Mouse (Mus musculus): ENCODE results near the gene 4930583I09Rik.

4930583I09Rik gene

DNA sequence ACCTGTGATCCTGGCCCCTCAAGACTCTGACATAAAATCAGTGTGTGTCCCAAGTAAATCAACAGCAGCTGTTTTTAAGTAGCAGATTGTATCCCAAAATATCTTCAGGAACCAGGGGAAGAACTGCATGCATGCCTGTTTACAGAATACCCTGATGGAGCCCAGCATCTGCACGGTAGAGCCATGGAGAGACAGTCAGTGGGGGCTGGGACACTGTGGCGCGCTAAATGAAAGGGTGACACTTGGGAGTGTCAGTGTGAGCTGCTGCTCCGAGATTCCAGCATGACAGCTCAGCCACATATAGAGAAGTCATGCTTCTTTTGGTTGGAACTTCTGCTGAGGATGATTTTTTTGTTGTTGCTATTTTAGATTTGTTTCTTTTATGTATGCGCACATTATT lies 43.2 kb downstream of the 4930583I09Rik start:
- DNase-seq, result no peak

DNA sequence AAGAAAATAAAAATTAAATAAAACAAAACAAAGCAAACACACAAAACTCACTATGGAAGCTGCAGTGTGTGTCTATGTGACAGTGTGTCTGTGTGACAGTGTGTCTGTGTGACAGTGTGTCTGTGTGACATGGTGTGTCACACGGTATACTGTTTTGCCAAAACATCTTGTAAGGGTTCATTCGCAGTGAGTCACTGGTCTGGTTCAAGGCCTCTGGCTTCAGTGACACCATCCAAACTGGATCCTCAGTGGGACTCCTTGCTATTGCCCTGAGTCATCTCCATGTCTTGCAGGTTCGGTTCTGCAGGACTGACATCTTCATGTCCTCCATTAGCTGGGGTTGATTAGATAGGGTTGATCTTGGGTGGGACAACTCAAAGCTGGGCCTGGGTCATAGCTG lies 43.8 kb downstream of the 4930583I09Rik start:
- DNase-seq, result no peak

GRCm38 (mm10) chr17:64789175-64789574 lies 46.7 kb downstream of the 4930583I09Rik start:
- no peak for DNase-seq

GRCm38 (mm10) chr17:64788301-64788700 lies 47.6 kb downstream of the 4930583I09Rik start:
- no peak for DNase-seq

- no peak for DNase-seq
Observed at GRCm38 (mm10) chr17:64785961-64786360, 49.9 kb downstream of the 4930583I09Rik start.
